Mouse (Mus musculus): ENCODE results near the gene Hist1h2be. TPM values are rescaled to one million over a fixed set of nuclear protein-coding genes. Genes with fewer than 3 reads are reported as not detected.
A peak's percentile ranks its signal among the peaks of the same experiment; 100 is the strongest.
"Not testable (repeated sequence)": the region's sequence is repeated elsewhere in the genome, so short reads cannot be mapped to it uniquely, and the experiment has no call there.

The Hist1h2be gene
- polyA plus RNA-seq, 1 experiment: 4.2 TPM

GRCm38 (mm10) chr13:23561883-23562659 is 58.9 kb downstream of the Hist1h2be start, which contains the start of gene Hist1h3e:
Hist1h3e (minus strand) TSS chr13:23562369.
- H3K4me3 ChIP-seq (replicated peaks; ENCODE audit: insufficient read depth, low read depth, low read length): peak within 1 kb of the TSS; percentile 58
- not testable (repeated sequence) for H3K27me3 ChIP-seq (ENCODE audit: control insufficient read depth, insufficient read depth, low read length)
- WGBS: under 1% methylated on average over 49 of the region's 67 CpGs

GRCm38 (mm10) chr13:23561531-23561882 is 59.4 kb downstream of the Hist1h2be start:
- not testable (repeated sequence) for DNase-seq; H3K27ac ChIP-seq (ENCODE audit: insufficient read depth, low read length); H3K4me1 ChIP-seq (ENCODE audit: control insufficient read depth, insufficient read depth, low read length); H3K4me3 ChIP-seq (replicated peaks; ENCODE audit: insufficient read depth, low read depth, low read length); H3K27me3 ChIP-seq (ENCODE audit: control insufficient read depth, insufficient read depth, low read length)
- WGBS: 0% methylated on average over 2 of the region's 5 CpGs

More at GRCm38 (mm10) chr13:23561883-23562659, 58.9 kb downstream of the Hist1h2be start, which contains the start of gene Hist1h3e:
- peak; percentile 93 to 94 for DNase-seq
- H3K4me1 ChIP-seq (ENCODE audit: control insufficient read depth, insufficient read depth, low read length): not testable (repeated sequence)
- H3K27ac ChIP-seq (ENCODE audit: insufficient read depth, low read length): peak within 1 kb of the TSS; percentile 87
- TF ChIP-seq POLR2A (IDR thresholded peaks at IDR 0.05; ENCODE audit: borderline replicate concordance, insufficient read depth, low read length): peak; percentile 82

GRCm38 (mm10) chr13:23560699-23561098 is 60.2 kb downstream of the Hist1h2be start:
- not testable (repeated sequence) for DNase-seq; H3K4me1 ChIP-seq (ENCODE audit: control insufficient read depth, insufficient read depth, low read length); H3K27me3 ChIP-seq (ENCODE audit: control insufficient read depth, insufficient read depth, low read length); H3K27ac ChIP-seq (ENCODE audit: insufficient read depth, low read length); H3K4me3 ChIP-seq (replicated peaks; ENCODE audit: insufficient read depth, low read depth, low read length)
- 12% methylated on average over 2 of the region's 2 CpGs for WGBS

GRCm38 (mm10) chr13:23556906-23557305 is 64.0 kb downstream of the Hist1h2be start:
- H3K27me3 ChIP-seq (ENCODE audit: control insufficient read depth, insufficient read depth, low read length): no peaks in the 10 kb centered on the region
- no peak overlapping the region for H3K4me3 ChIP-seq (replicated peaks; ENCODE audit: insufficient read depth, low read depth, low read length)
- 58% methylated on average over 3 of the region's 3 CpGs for WGBS
- peaks cover 2% of the 10 kb centered on the region; the same call in 1 of the 2 replicates for H3K4me1 ChIP-seq (ENCODE audit: control insufficient read depth, insufficient read depth, low read length)
- no peak for DNase-seq
- TF ChIP-seq POLR2A (IDR thresholded peaks at IDR 0.05; ENCODE audit: borderline replicate concordance, insufficient read depth, low read length) (no peak), CTCF (IDR thresholded peaks at IDR 0.05; ENCODE audit: borderline replicate concordance, insufficient read depth, low read depth, low read length) (no peak)
- H3K27ac ChIP-seq (ENCODE audit: insufficient read depth, low read length): no peak overlapping the region

GRCm38 (mm10) chr13:23555839-23556416 is 65.0 kb downstream of the Hist1h2be start:
- Histone ChIP-seq H3K27me3 (ENCODE audit: control insufficient read depth, insufficient read depth, low read length) (no peaks in the 10 kb centered on the region), H3K4me3 (replicated peaks; ENCODE audit: insufficient read depth, low read depth, low read length) (peak overlapping the region; percentile 61), H3K27ac (ENCODE audit: insufficient read depth, low read length) (peak overlapping the region; percentile 41; the same call in 1 of the 2 replicates), H3K4me1 (ENCODE audit: control insufficient read depth, insufficient read depth, low read length) (peaks cover 2% of the 10 kb centered on the region; the same call in 1 of the 2 replicates)
- WGBS: under 1% methylated on average over 18 of the region's 18 CpGs
- TF ChIP-seq CTCF (IDR thresholded peaks at IDR 0.05; ENCODE audit: borderline replicate concordance, insufficient read depth, low read depth, low read length): no peak
- peak; percentile 12; the same call in 1 of the 2 replicates for TF ChIP-seq POLR2A (IDR thresholded peaks at IDR 0.05; ENCODE audit: borderline replicate concordance, insufficient read depth, low read length)
- peak; percentile 61 to 87 for DNase-seq

- WGBS: under 1% methylated on average over 54 of the region's 54 CpGs
- peak; percentile 74 to 79 for DNase-seq
- Histone ChIP-seq H3K27me3 (ENCODE audit: control insufficient read depth, insufficient read depth, low read length) (no peaks in the 10 kb centered on the region), H3K4me3 (replicated peaks; ENCODE audit: insufficient read depth, low read depth, low read length) (peak overlapping the region; percentile 77), H3K27ac (ENCODE audit: insufficient read depth, low read length) (peak overlapping the region; percentile 41), H3K4me1 (ENCODE audit: control insufficient read depth, insufficient read depth, low read length) (peaks cover 2% of the 10 kb centered on the region; the same call in 1 of the 2 replicates)
- TF ChIP-seq POLR2A (IDR thresholded peaks at IDR 0.05; ENCODE audit: borderline replicate concordance, insufficient read depth, low read length) (peak; percentile 57; the same call in 1 of the 2 replicates), CTCF (IDR thresholded peaks at IDR 0.05; ENCODE audit: borderline replicate concordance, insufficient read depth, low read depth, low read length) (no peak)
These were observed 65.7 kb downstream of the Hist1h2be start for GRCm38 (mm10) chr13:23554925-23555838.

- no peaks in the 10 kb centered on the region for H3K27me3 ChIP-seq (ENCODE audit: control insufficient read depth, insufficient read depth, low read length)
- DNase-seq: no peak
- no peak overlapping the region for H3K27ac ChIP-seq (ENCODE audit: insufficient read depth, low read length)
- H3K4me1 ChIP-seq (ENCODE audit: control insufficient read depth, insufficient read depth, low read length): peaks cover 2% of the 10 kb centered on the region; the same call in 1 of the 2 replicates
- H3K4me3 ChIP-seq (replicated peaks; ENCODE audit: insufficient read depth, low read depth, low read length): peak overlapping the region; percentile 33
- WGBS: 14% methylated on average over 9 of the region's 9 CpGs
- no peak for TF ChIP-seq POLR2A (IDR thresholded peaks at IDR 0.05; ENCODE audit: borderline replicate concordance, insufficient read depth, low read length)
- no peak for TF ChIP-seq CTCF (IDR thresholded peaks at IDR 0.05; ENCODE audit: borderline replicate concordance, insufficient read depth, low read depth, low read length)
These were observed 66.5 kb downstream of the Hist1h2be start for GRCm38 (mm10) chr13:23554393-23554792.

Data from cerebellum, adult 2 months (tissue).